Mouse (Mus musculus): ENCODE measurements around the gene Snx9.

- no peak for TF ChIP-seq GATA1 (IDR thresholded peaks at IDR 0.05; ENCODE audit: low read length)
- TF ChIP-seq TAL1 (IDR thresholded peaks at IDR 0.05; ENCODE audit: low read length), result no peak
Measured at GRCm38 (mm10) chr17:5806823-5807222, 34.3 kb upstream of the Snx9 start.

All from erythroblast, embryonic 14.5 days (primary cell).